Mouse (Mus musculus): ENCODE measurements at regions not wholly inside any gene's neighbourhood (a gene's known extent, or its start where the extent isn't known, plus 50 kb on each side); places are given as distances from the start of the nearest gene placed in this dataset.

GRCm38 (mm10) chr12:73491370-73491769 is 54.8 kb downstream of the Tmem30b start:
- no peak for DNase-seq (ENCODE audit: low spot score)

DNA sequence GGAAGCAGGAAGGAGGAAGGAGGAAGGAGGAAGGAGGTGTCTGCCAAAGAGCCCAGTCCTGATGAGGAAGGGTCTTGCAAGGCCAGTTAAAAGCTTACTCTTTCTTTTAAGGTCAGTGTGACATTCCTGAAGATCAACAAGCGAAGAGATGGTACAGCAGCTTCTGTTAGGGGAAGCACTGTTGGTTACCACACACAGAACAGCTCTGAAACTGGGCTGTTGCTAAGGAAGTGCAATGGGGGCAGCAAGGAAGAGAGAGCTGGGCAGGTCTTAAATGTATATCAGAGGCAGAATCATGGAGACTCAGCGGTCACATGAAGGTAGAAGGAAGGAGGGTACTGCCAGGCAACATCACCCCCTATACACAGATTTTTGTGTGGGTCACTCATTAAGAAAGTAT is 63.3 kb downstream of the Tmem30b start:
- DNase-seq (ENCODE audit: low spot score), result no peak

DNA sequence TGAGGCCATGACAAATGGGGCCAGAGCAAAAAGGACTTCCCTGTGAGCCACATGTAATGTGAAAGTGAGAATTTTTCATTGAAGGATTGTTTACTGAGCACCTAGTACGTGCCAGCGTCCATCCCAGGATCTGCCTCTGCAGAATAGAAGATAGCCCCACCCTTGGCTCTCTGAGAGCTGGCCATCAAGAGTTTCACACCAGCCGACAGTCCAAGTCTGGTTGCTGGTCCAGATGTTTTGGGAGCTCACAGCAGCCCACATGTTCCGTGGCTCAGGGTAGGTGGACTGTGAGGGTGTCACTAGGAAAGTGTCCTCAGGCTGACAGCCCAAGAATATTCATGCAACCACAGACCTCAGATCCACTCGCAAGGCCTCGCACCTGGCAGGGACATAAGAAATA is 63.9 kb downstream of the Tmem30b start:
- DNase-seq (ENCODE audit: low spot score), result no peak

DNA sequence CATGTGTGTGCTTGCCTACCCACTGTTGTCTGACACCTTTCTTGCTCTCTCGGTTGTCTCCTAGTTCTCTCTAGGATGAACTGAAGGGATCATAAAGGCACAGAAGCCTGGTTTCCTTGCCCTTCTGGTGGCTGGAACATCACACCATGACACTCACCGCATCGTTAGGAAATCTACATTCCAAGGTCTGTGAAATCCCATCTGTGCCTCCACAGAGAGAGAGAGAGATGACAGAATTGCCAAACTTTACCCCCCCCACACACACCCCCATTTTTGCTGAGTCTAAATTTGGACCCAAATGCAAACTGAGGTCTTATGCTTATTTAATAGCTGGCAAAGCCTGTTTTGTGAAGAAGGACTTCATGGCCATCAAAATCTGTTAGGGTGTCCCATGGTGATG is 64.5 kb downstream of the Tmem30b start:
- DNase-seq (ENCODE audit: low spot score), result no peak

DNA sequence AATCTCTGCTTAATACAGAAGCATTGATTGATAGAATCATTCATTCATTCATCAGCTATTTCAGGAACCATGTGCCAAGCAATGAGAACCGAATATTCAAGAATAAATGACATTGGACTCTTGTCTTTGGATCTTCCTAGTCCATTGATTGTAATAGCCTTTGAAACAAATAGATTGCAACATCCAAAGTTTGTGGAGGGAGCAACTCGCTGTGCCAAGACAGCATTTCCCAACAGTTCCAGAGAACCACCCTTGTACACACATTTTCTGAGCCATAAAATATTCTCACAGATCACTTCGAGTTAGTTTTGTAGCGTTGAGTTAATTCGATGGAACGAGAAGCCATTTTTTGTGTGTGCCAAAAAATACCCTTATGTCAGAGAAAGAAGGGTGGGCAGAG is 65.0 kb downstream of the Tmem30b start:
- no peak for DNase-seq (ENCODE audit: low spot score)

DNA sequence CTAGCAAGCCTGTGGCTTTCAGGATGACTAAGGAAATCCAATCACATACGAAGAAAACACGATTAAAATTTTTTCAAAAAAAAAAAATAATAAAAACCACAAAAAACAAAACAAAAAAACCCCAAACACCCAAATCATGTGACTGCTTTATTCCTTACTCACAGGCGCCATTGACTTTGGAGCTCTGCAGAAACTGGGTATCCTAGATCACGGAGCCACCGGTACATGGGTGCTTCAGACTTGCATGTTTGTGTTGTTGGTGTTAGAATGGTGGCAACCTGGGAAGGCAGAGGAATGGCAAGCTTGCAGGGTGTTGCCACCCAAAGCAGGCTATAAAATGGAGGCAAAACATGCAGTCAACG is 65.6 kb downstream of the Tmem30b start:
- DNase-seq (ENCODE audit: low spot score), result no peak

DNA sequence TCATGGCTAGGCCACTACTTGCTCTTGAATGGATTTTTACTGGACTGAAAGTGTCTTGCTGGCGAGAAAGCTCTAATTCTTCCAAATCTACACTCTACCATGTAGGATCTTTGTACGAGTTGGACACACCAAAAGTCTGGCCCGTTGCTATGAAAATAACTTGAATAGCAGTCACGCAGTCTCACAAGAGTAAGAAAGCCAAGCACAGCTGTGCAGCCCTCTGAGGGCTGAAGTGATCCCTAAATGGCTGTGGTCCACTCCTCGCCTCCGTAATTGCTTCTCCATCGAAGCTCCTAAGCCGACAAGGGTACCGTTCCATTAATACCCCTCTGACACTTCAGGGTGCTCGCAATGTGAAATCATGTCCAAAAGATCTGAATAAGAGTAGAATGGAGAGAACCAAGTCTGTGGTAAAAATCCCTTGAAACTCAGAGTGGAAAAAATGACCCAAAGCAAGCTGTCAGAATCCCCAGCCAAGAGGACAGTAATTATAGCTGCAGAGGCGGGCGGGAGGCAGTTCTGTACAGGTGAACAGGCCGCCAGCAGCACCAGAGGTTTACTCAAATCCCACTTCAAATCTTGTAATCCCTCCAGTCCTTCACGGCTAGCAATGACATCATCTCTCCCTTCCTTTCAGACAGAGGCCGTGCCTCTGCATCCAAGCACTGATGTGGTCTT is 66.1 kb downstream of the Tmem30b start:
- no peak for DNase-seq (ENCODE audit: low spot score)

- DNase-seq (ENCODE audit: low spot score), result no peak
Observed at GRCm38 (mm10) chr12:73478641-73479040, 67.6 kb downstream of the Tmem30b start.

DNA sequence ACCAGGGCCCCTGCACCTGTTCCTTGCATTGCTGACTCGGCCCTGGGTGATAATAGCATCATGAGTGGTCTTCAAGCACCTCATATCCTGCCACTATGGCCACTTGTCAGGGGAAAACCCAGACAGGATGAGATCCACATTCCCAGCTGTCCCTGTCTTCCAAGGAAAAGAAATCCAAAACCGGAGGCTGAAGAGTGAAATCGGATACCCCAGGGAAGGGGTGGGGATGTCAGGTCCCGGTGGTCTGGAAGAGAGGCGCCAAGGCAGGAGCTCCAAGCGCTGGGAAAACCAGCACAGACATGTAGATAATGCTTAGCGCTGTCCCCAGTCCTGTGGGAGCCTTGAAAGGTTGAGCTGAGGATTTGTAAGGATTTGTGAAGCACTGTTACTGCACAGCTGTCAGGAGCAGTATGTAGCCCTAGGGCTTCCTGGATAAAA is 69.8 kb downstream of the Tmem30b start:
- DNase-seq (ENCODE audit: low spot score), result no peak

GRCm38 (mm10) chr12:73475774-73476173 is 70.4 kb downstream of the Tmem30b start:
- no peak for DNase-seq (ENCODE audit: low spot score)

DNA sequence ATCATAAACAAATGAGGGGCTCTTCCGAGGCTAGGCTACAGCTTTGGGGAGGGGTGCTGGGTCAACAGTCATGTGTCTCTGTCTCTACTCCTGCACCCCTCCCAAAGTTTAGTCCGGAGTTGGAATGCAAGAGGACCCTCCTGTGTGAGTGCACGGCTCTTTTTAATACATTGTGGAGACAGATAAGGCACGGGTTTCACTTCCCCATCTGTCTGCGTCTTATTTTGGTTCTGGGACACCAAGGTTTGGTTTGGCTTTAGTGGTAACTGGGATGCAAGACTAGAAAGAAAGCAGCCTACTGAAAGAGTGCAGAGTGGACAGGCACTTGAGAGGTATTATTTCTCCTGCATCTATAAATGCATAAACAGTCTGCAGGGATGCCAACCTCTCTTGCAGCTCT is 71.2 kb downstream of the Tmem30b start:
- no peak for DNase-seq (ENCODE audit: low spot score)

DNA sequence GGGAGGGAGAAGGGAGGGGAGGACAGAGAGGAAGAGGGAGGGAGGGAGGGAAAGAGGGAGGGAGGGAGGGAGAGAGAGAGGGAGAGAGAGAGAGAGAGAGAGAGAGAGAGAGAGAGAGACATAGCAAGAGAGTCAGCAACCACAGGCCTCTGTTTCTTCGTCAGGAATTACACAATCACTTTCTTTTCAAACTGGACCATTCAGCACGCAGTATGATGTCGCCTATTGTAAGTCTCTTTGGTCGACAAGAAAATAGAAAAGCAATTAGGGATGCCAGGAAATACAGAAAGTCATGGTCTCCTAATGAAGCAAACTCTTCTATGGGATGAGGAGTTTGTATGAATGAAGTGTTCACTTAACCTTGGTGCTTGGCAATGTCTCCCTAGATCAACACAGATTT is 73.1 kb downstream of the Tmem30b start:
- no peak for DNase-seq (ENCODE audit: low spot score)

DNA sequence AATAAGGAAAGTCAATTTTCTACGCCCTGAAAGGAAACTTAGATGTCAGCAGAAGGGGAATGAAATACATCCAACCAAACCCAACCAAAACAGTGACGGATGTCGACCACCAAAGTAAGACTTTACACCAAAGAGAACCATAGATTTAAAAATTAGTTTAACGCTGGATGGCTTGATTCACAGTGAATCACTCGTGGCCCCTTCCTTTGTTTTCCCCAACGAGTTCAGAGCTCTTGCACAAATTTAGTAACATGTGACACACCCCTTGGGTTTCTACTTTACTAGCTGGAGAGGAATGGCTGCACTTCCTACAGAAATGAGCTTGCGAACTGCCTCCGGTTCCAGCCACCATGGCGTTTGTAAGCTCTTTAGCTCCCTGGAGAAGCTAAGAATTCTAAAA is 74.2 kb downstream of the Tmem30b start:
- no peak for DNase-seq (ENCODE audit: low spot score)

GRCm38 (mm10) chr12:73466484-73466883 is 79.7 kb downstream of the Tmem30b start:
- DNase-seq (ENCODE audit: low spot score), result no peak

- no peak for DNase-seq (ENCODE audit: low spot score)
Observed at GRCm38 (mm10) chr12:73465975-73466374, 80.2 kb downstream of the Tmem30b start.

DNA sequence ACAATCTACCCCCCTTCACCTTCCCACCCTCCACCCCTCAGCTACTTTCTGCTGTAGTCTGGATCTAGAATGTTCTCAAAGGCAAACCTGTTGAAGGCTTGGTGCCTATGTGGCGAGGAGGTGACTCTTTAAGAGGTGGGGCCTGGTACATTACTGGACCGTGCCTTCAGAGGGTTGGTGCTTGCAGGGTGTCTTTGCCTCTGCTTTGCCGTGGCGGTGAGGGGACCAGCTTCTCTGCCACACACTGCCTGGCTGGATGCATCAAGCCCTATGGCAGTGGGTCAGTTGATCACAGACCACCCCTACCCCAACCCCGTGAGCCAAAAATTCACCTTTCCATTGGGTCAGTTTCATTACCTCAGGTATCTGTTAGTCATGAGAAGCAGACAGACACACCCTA is 81.9 kb downstream of the Tmem30b start:
- DNase-seq (ENCODE audit: low spot score), result no peak

GRCm38 (mm10) chr12:73462091-73462490 is 84.1 kb downstream of the Tmem30b start:
- DNase-seq (ENCODE audit: low spot score), result peak; percentile 58

DNA sequence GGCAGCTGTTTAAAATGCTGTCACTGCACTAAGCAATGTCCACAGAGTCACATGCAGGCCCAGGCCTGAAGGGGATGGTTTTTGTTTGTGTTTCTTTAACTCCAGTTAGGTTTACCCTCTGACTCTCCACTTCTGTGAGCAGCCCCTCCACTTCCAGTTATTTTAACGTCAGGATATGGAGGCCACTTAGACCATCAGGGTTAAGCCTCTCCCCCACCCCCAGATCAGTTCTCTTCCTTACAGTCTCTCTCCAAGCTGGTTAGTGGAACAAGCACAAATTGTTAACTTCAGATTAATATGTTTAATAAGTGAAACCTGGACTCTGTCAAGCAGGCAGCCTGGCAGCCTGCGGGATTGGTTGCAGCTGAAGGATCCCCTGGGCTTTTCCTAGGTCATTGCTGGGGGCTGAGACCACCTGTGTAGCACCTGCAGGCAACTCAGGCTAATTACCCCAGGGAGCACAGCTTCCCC is 85.9 kb downstream of the Tmem30b start:
- no peak for DNase-seq (ENCODE audit: low spot score)

- no peak for DNase-seq (ENCODE audit: low spot score)
Observed at GRCm38 (mm10) chr12:73451257-73451656, 94.9 kb downstream of the Tmem30b start.

DNA sequence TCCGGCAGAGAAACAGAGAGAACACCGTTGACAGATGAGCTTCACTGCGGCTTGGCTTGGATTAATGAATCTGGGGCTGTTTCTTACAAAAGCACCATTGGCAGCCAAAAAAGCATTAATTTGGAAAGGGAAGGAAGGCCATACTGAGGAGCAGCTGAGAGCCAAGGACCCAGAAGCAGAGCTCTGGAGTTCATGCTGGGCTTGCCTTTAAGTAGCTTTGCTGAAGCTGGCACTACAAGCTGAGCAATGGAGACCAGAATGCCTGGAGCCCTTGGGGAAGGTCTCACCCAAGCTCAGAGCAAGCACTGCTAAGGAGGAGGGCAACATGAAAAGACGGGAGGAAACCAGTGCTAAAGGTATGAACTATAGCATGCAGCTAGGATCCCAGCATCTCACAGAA is 95.7 kb downstream of the Tmem30b start:
- no peak for DNase-seq (ENCODE audit: low spot score)

- no peak for DNase-seq (ENCODE audit: low spot score)
Observed at GRCm38 (mm10) chr12:73449911-73450520, 96.2 kb downstream of the Tmem30b start.

- no peak for DNase-seq (ENCODE audit: low spot score)
Observed at GRCm38 (mm10) chr12:73449069-73449468, 97.1 kb downstream of the Tmem30b start.

DNA sequence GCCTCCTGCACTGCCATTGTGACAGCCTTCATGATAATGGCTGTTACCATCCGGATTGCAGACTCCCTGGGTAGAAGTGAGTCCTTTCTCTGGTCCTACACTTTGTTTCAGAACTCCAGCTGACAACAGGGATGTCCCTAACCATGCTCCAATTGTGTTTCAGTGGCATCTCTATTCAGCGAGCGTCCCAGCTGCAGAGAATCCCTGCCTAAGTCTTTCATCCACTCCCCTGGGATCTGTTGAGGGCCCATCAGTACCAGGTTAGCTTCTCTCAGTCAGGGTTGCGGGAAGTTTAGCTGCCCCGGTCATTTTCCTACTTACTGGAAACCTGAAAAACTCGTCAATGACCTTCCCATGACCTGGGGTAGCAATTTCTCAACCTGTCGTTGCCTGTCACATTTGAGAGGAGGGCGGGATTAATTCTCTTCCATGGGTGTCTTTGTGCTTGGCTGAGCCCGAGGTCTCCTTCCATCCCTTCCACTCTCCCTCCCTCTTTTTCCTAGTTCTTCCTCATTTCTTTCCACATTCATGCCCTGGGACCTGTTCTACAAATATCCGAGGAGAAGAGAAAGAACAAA is 97.7 kb downstream of the Tmem30b start:
- DNase-seq (ENCODE audit: low spot score), result no peak

GRCm38 (mm10) chr12:73447172-73447571 is 99.0 kb downstream of the Tmem30b start:
- DNase-seq (ENCODE audit: low spot score), result no peak
